Mouse (Mus musculus) thymus, adult 2 months (tissue): ENCODE data around the gene 1810024B03Rik. TPM values are rescaled to one million over a fixed set of nuclear protein-coding genes. Genes with fewer than 3 reads are reported as not detected.

Experiments
- DNase-seq: peaks from one replicate; pipeline ENCODE4 v3.0.0; 2021
- H3K27ac ChIP-seq: fragments of 200-500 bp; 2 replicates; pipeline ENCODE4 v1.5.1; 2012; ENCODE audit warnings: low read length, control low read depth; ENCODE audit not compliant: control insufficient read depth, insufficient read depth
- H3K27me3 ChIP-seq: fragments of 200-500 bp; 2 replicates; pipeline ENCODE4 v1.6.1; 2012; ENCODE audit warnings: mild to moderate bottlenecking, low read length, moderate library complexity, mixed read lengths; ENCODE audit not compliant: control insufficient read depth, insufficient read depth
- H3K36me3 ChIP-seq: fragments of 200-500 bp; 2 replicates; pipeline ENCODE4 v1.6.1; 2012; ENCODE audit warnings: mild to moderate bottlenecking, low read length, moderate library complexity; ENCODE audit not compliant: control insufficient read depth, insufficient read depth
- H3K4me1 ChIP-seq: fragments of 200-500 bp; replicated peaks from 2 replicates; pipeline ENCODE4 v1.6.1; 2012; ENCODE audit warnings: low read length; ENCODE audit not compliant: control insufficient read depth, insufficient read depth
- H3K4me3 ChIP-seq: fragments of 200-500 bp; 2 replicates; pipeline ENCODE4 v1.5.1; 2012; ENCODE audit warnings: mild to moderate bottlenecking, low read length, control low read depth, moderate library complexity; ENCODE audit not compliant: control insufficient read depth, insufficient read depth
- CTCF ChIP-seq: fragments of 200-500 bp; IDR thresholded peaks from 2 replicates; pipeline ENCODE4 v1.5.1; 2012; ENCODE audit warnings: mild to moderate bottlenecking, control low read depth, low read length, moderate library complexity, borderline replicate concordance; ENCODE audit not compliant: control insufficient read depth, poor library complexity, insufficient read depth; ENCODE audit errors: extremely low read depth
- POLR2A ChIP-seq: fragments of 200-500 bp; IDR thresholded peaks from 2 replicates; pipeline ENCODE4 v1.6.1; 2012; ENCODE audit warnings: mild to moderate bottlenecking, low read length, control low read depth, moderate library complexity; ENCODE audit not compliant: control insufficient read depth, poor library complexity, insufficient read depth; ENCODE audit errors: extremely low read depth
- WGBS: fragments of 180-500 bp; shearing (Covaris S2); methylation state at CpG from one replicate; pipeline ENCODE4 v1.1.7; 2018; 5-methylcytosine and 5-hydroxymethylcytosine counted together
- polyA plus RNA-seq: library from polyadenylated mRNA; depleted of rRNA; stranded (reverse); fragments of >200 nt; gene quantifications from 2 replicates; pipeline ENCODE4 v1.2.3, GENCODE M21; 2012; rRNA removed

1810024B03Rik gene
- 0.96 and 1.3 TPM in 2 replicates for polyA plus RNA-seq

- peak within 1 kb of the TSS; percentile 91 for H3K4me3 ChIP-seq
- peak within 1 kb of the TSS; percentile 61 for H3K27ac ChIP-seq
- no peaks in the 10 kb centered on the region for H3K27me3 ChIP-seq
- H3K4me1 ChIP-seq: peaks cover 7% of the 10 kb centered on the region
- peaks cover 24% of the 10 kb centered on the region for H3K36me3 ChIP-seq
- TF ChIP-seq POLR2A (0 out of 2 replicates have a peak, but pooled peaks have one; percentile 62), CTCF (no peak)
- WGBS: 12% methylated on average over 36 of the region's 36 CpGs
- DNase-seq: peak; percentile 93
These were observed at the start of gene 1810024B03Rik, which contains the start of gene Snrnp200 for GRCm38 (mm10) chr2:127207547-127208451. TSS of gene 1810024B03Rik (minus strand) at chr2:127208280. TSS of gene Snrnp200 (plus strand) at chr2:127208386.

- DNase-seq: no peak
- Histone ChIP-seq H3K4me1 (peaks cover 4% of the 10 kb centered on the region), H3K36me3 (peaks cover 39% of the 10 kb centered on the region), H3K4me3 (no peak overlapping the region), H3K27me3 (no peaks in the 10 kb centered on the region), H3K27ac (no peak overlapping the region)
- TF ChIP-seq CTCF: no peak
- no peak for TF ChIP-seq POLR2A
- WGBS: 94% methylated on average over 6 of the region's 6 CpGs
These were observed 47.2 kb upstream of the 1810024B03Rik start for GRCm38 (mm10) chr2:127255294-127255693.

GRCm38 (mm10) chr2:127254604-127255134 is 46.6 kb upstream of the 1810024B03Rik start:
- no peak for TF ChIP-seq POLR2A
- TF ChIP-seq CTCF: no peak
- Histone ChIP-seq H3K36me3 (peaks cover 39% of the 10 kb centered on the region), H3K27me3 (no peaks in the 10 kb centered on the region), H3K27ac (no peak overlapping the region), H3K4me3 (no peak overlapping the region), H3K4me1 (peaks cover 4% of the 10 kb centered on the region)
- 94% methylated on average over 3 of the region's 3 CpGs for WGBS
- DNase-seq: no peak

DNA sequence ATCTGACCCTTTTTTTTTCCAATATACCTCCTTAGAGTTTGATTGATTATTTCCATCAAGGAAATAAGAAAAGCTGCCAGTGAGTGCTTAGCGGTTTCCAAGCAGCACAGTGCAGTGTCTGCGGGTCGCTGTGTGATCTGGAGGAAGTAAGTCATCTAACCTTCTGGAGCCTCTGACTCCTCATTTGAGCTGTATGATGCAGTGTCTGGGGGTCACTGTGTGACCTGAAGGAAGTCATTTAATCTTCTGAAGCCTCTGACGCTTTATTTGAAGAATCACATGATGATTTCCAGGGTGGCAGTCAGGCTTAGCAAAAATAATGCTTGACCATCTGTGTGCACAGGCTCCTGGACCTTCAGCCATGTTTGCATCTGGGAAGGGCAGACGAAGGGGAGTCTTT is 44.7 kb upstream of the 1810024B03Rik start:
- TF ChIP-seq CTCF (no peak), POLR2A (no peak)
- Histone ChIP-seq H3K27me3 (no peaks in the 10 kb centered on the region), H3K27ac (no peak overlapping the region), H3K36me3 (peaks cover 21% of the 10 kb centered on the region), H3K4me1 (peaks cover 4% of the 10 kb centered on the region), H3K4me3 (no peak overlapping the region)
- 91% methylated on average over 5 of the region's 5 CpGs for WGBS
- no peak for DNase-seq

- no peak for DNase-seq
- no peak overlapping the region for H3K27ac ChIP-seq
- 93% methylated on average over 3 of the region's 3 CpGs for WGBS
These were observed 43.9 kb upstream of the 1810024B03Rik start for GRCm38 (mm10) chr2:127251880-127252527.

GRCm38 (mm10) chr2:127251457-127251856 is 43.4 kb upstream of the 1810024B03Rik start:
- peaks cover 7% of the 10 kb centered on the region for H3K36me3 ChIP-seq

More at GRCm38 (mm10) chr2:127251880-127252527, 43.9 kb upstream of the 1810024B03Rik start:
- Histone ChIP-seq H3K27me3 (no peaks in the 10 kb centered on the region), H3K36me3 (peaks cover 13% of the 10 kb centered on the region), H3K4me3 (no peak overlapping the region), H3K4me1 (peaks cover 5% of the 10 kb centered on the region)
- no peak for TF ChIP-seq CTCF
- TF ChIP-seq POLR2A: no peak

More at GRCm38 (mm10) chr2:127251457-127251856, 43.4 kb upstream of the 1810024B03Rik start:
- WGBS: 96% methylated on average over 3 of the region's 3 CpGs
- DNase-seq: no peak
- no peak overlapping the region for H3K27ac ChIP-seq
- no peaks in the 10 kb centered on the region for H3K27me3 ChIP-seq
- no peak overlapping the region for H3K4me3 ChIP-seq
- H3K4me1 ChIP-seq: peaks cover 8% of the 10 kb centered on the region
- TF ChIP-seq CTCF: no peak
- TF ChIP-seq POLR2A: no peak
